Mouse (Mus musculus): ENCODE data around the gene Siva1. TPM values are rescaled to one million over a fixed set of nuclear protein-coding genes. Genes with fewer than 3 reads are reported as not detected.

Siva1 gene
- total and polyA plus RNA-seq, 3 experiments: 78.1 to 137 (median 135) TPM

GRCm38 (mm10) chr12:112609031-112609430 lies 35.4 kb upstream of the Siva1 start:
- in situ Hi-C loops (cut with MboI; ENCODE audit: low pct_ligation_motif_present, low pct_unique_long_range_greater_than_20kb, low sequenced_read_pairs): no loop called here
- Histone ChIP-seq H3K27ac (ENCODE audit: insufficient read depth, low read depth) (0 out of 2 replicates have a peak overlapping the region, but pooled peaks have one; percentile 18), H3K9ac (ENCODE audit: insufficient read depth, low read depth) (no peak overlapping the region), H3K79me2 (replicated peaks; ENCODE audit: control insufficient read depth, extremely low read depth, insufficient read depth, poor library complexity, severe bottlenecking) (no peaks in the 10 kb centered on the region), H3K27me3 (replicated peaks) (no peaks in the 10 kb centered on the region), H3K4me3 (replicated peaks in 1 of 3; ENCODE audit: low read depth in 2 of 3, low read length in 2 of 3, poor library complexity in 1 of 3) (no peak overlapping the region), H3K4me1 (ENCODE audit: control insufficient read depth in 1 of 2, insufficient read depth in 2 of 2) (peaks cover 27 to 69% of the 10 kb centered on the region in 2 experiments), H3K4me2 (ENCODE audit: insufficient read depth, low read depth, poor library complexity, severe bottlenecking) (no peak overlapping the region), H3K9me3 (replicated peaks; ENCODE audit: low read length) (no peaks in the 10 kb centered on the region), H3K36me3 (replicated peaks in 1 of 2; ENCODE audit: control insufficient read depth in 1 of 2, insufficient read depth in 1 of 2, low read length in 1 of 2) (peaks cover 91 to 95% of the 10 kb centered on the region in 2 experiments)
- TF ChIP-seq RAD21 (IDR thresholded peaks at IDR 0.05; ENCODE audit: low read depth, low read length) (no peak), HCFC1 (IDR thresholded peaks at IDR 0.05; ENCODE audit: low read depth, low read length) (no peak), CHD1 (IDR thresholded peaks at IDR 0.05; ENCODE audit: low read depth, low read length) (no peak), ZMIZ1 (IDR thresholded peaks at IDR 0.05; ENCODE audit: low read depth, low read length) (no peak)
- DNase-seq (ENCODE audit: extremely low read depth): no peak
- dilution Hi-C loops (cut with MboI; ENCODE audit: extremely low pct_ligation_motif_present, extremely low pct_unique_long_range_greater_than_20kb, low sequenced_read_pairs): no loop called here

- TF ChIP-seq BHLHE40 (IDR thresholded peaks at IDR 0.05; ENCODE audit: low read depth, low read length): 0 out of 2 replicates have a peak, but pooled peaks have one; percentile 5
- no peak for TF ChIP-seq KAT2A (IDR thresholded peaks at IDR 0.05; ENCODE audit: insufficient replicate concordance, low read length)
- TF ChIP-seq RAD21 (IDR thresholded peaks at IDR 0.05; ENCODE audit: low read depth, low read length): no peak
- peak; percentile 53 for TF ChIP-seq MAX (IDR thresholded peaks at IDR 0.05; ENCODE audit: low read length)
- TF ChIP-seq SIN3A (IDR thresholded peaks at IDR 0.05; ENCODE audit: low read length): peak; percentile 16; the same call in 1 of the 2 replicates
- TF ChIP-seq UBTF (IDR thresholded peaks at IDR 0.05; ENCODE audit: low read depth, low read length): no peak
- TF ChIP-seq ETS1 (conservative IDR thresholded peaks at IDR 0.05; ENCODE audit: low read depth, low read length): peak; percentile 69
- peak; percentile 45; the same call in 1 of the 2 replicates for TF ChIP-seq MYC (IDR thresholded peaks at IDR 0.05; ENCODE audit: low read depth, low read length)
- TF ChIP-seq TCF12 (IDR thresholded peaks at IDR 0.05; ENCODE audit: low read depth, low read length): peak; percentile 55; the same call in 1 of the 2 replicates
- TF ChIP-seq ZNF384 (IDR thresholded peaks at IDR 0.05; ENCODE audit: low read depth, low read length): no peak
- Histone ChIP-seq H3K36me3 (replicated peaks in 1 of 2; ENCODE audit: control insufficient read depth in 1 of 2, insufficient read depth in 1 of 2, low read length in 1 of 2) (peaks cover 32 to 44% of the 10 kb centered on the region in 2 experiments), H3K4me1 (ENCODE audit: control insufficient read depth in 1 of 2, insufficient read depth in 2 of 2) (peaks cover 37 to 94% of the 10 kb centered on the region in 2 experiments), H3K9me3 (replicated peaks; ENCODE audit: low read length) (no peaks in the 10 kb centered on the region), H3K9ac (ENCODE audit: insufficient read depth, low read depth) (no peak overlapping the region), H3K27ac (ENCODE audit: insufficient read depth, low read depth) (peak overlapping the region; percentile 75), H3K27me3 (replicated peaks) (no peaks in the 10 kb centered on the region), H3K79me2 (replicated peaks; ENCODE audit: control insufficient read depth, extremely low read depth, insufficient read depth, poor library complexity, severe bottlenecking) (no peaks in the 10 kb centered on the region), H3K4me3 (replicated peaks in 1 of 3; ENCODE audit: low read depth in 2 of 3, low read length in 2 of 3, poor library complexity in 1 of 3) (no peak overlapping the region), H3K4me2 (ENCODE audit: insufficient read depth, low read depth, poor library complexity, severe bottlenecking) (0 out of 2 replicates have a peak overlapping the region, but pooled peaks have one; percentile 13)
- in situ Hi-C loops (cut with MboI; ENCODE audit: low pct_ligation_motif_present, low pct_unique_long_range_greater_than_20kb, low sequenced_read_pairs) (no loop called here), dilution Hi-C loops (cut with MboI; ENCODE audit: extremely low pct_ligation_motif_present, extremely low pct_unique_long_range_greater_than_20kb, low sequenced_read_pairs) (no loop called here)
- peak; percentile 91 for DNase-seq (ENCODE audit: extremely low read depth)
These were observed 27.8 kb upstream of the Siva1 start for GRCm38 (mm10) chr12:112616668-112617067.

GRCm38 (mm10) chr12:112617184-112617583 lies 27.3 kb upstream of the Siva1 start:
- H3K27me3 ChIP-seq (replicated peaks): no peaks in the 10 kb centered on the region
- peaks cover 37 to 94% of the 10 kb centered on the region in 2 experiments for H3K4me1 ChIP-seq (ENCODE audit: control insufficient read depth in 1 of 2, insufficient read depth in 2 of 2)
- H3K9me3 ChIP-seq (replicated peaks; ENCODE audit: low read length): no peaks in the 10 kb centered on the region
- H3K9ac ChIP-seq (ENCODE audit: insufficient read depth, low read depth): no peak overlapping the region
- peak overlapping the region; percentile 75 for H3K27ac ChIP-seq (ENCODE audit: insufficient read depth, low read depth)
- in situ Hi-C loops (cut with MboI; ENCODE audit: low pct_ligation_motif_present, low pct_unique_long_range_greater_than_20kb, low sequenced_read_pairs) (no loop called here), dilution Hi-C loops (cut with MboI; ENCODE audit: extremely low pct_ligation_motif_present, extremely low pct_unique_long_range_greater_than_20kb, low sequenced_read_pairs) (no loop called here)
- H3K4me3 ChIP-seq (replicated peaks in 1 of 3; ENCODE audit: low read depth in 2 of 3, low read length in 2 of 3, poor library complexity in 1 of 3): no peak overlapping the region
- H3K36me3 ChIP-seq (replicated peaks in 1 of 2; ENCODE audit: control insufficient read depth in 1 of 2, insufficient read depth in 1 of 2, low read length in 1 of 2): peaks cover 27 to 39% of the 10 kb centered on the region in 2 experiments
- DNase-seq (ENCODE audit: extremely low read depth): peak; percentile 92
- H3K79me2 ChIP-seq (replicated peaks; ENCODE audit: control insufficient read depth, extremely low read depth, insufficient read depth, poor library complexity, severe bottlenecking): no peaks in the 10 kb centered on the region
- peak overlapping the region; percentile 13; the same call in 1 of the 2 replicates for H3K4me2 ChIP-seq (ENCODE audit: insufficient read depth, low read depth, poor library complexity, severe bottlenecking)
- TF ChIP-seq MAZ (IDR thresholded peaks at IDR 0.05; ENCODE audit: low read depth, low read length) (peak; percentile 57; the same call in 1 of the 2 replicates), CTCF (conservative IDR thresholded peaks at IDR 0.05 in 1 of 2, IDR thresholded peaks at IDR 0.05 in 1 of 2; ENCODE audit: low read depth in 2 of 2, low read length in 2 of 2) (0 out of 4 replicates have a peak, but pooled peaks of 1 of the 2 experiments have one; percentile 12), GABPA (IDR thresholded peaks at IDR 0.05; ENCODE audit: insufficient replicate concordance, low read depth, low read length) (no peak), MAX (IDR thresholded peaks at IDR 0.05; ENCODE audit: low read length) (peak; percentile 68), ETS1 (conservative IDR thresholded peaks at IDR 0.05; ENCODE audit: low read depth, low read length) (peak; percentile 93), BHLHE40 (IDR thresholded peaks at IDR 0.05; ENCODE audit: low read depth, low read length) (peak; percentile 86), CHD1 (IDR thresholded peaks at IDR 0.05; ENCODE audit: low read depth, low read length) (no peak), USF2 (conservative IDR thresholded peaks at IDR 0.05; ENCODE audit: low read depth, low read length) (no peak), MAFK (IDR thresholded peaks at IDR 0.05; ENCODE audit: insufficient replicate concordance, low read length) (no peak), UBTF (IDR thresholded peaks at IDR 0.05; ENCODE audit: low read depth, low read length) (no peak; the same call in 1 of the 2 replicates), ZMIZ1 (IDR thresholded peaks at IDR 0.05; ENCODE audit: low read depth, low read length) (peak; percentile 54; the same call in 1 of the 2 replicates), EP300 (IDR thresholded peaks at IDR 0.05; ENCODE audit: low read length) (peak; percentile 69; the same call in 1 of the 2 replicates), CHD2 (IDR thresholded peaks at IDR 0.05; ENCODE audit: low read length) (peak; percentile 41; the same call in 1 of the 2 replicates), MEF2A (IDR thresholded peaks at IDR 0.05; ENCODE audit: borderline replicate concordance, low read depth, low read length) (peak; percentile 88), E2F4 (IDR thresholded peaks at IDR 0.05; ENCODE audit: insufficient replicate concordance, low read depth, low read length) (no peak), ZC3H11A (IDR thresholded peaks at IDR 0.05; ENCODE audit: low read depth, low read length) (no peak)
